Mouse (Mus musculus): Measurements from ENCODE around the gene Gm49380.
A peak's percentile ranks its signal among the peaks of the same experiment; 100 is the strongest.

Gene Gm49380

DNA sequence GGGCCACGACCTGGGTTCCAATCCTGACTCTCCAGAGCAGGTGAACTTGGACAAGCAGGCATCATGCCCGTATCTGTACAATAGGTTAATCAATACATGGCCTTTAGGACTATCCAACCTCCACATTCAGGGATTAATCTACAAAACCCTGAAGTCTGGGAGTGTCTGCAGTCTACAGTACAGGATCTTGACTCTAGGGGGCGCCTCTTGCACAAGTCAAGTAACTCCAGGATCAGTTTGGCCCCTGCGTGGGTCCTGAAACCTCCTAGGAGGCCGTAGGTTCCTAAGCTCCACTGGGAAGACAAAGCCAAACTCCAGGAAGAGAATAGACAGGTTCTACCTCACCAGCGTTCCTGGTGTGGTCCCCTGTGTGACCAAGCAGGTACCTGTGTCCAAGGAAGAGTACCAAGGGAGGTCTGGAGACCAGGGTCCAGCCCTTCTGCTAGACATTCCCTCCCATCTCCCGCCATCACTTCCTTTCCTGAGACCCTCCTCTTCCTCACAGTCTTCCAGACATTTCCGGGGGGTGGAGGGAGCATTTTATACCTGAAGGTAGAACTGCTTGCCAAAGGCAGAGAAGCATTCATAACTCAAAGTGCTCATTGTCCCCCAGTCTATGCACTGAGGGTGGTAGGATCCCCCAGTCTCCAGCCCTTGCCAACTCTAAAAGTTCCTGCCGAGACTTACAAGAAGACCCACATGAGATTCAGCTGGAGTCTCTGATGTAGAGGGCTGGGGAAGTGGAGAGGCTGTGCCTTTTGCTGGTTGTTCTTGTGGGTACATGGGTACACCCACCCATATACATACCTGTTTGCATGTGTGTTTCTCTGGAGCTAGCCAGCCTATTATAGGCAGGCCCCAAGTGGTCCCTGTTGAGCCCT, 38.7 kb downstream of the Gm49380 start:
- no peak for DNase-seq

DNA sequence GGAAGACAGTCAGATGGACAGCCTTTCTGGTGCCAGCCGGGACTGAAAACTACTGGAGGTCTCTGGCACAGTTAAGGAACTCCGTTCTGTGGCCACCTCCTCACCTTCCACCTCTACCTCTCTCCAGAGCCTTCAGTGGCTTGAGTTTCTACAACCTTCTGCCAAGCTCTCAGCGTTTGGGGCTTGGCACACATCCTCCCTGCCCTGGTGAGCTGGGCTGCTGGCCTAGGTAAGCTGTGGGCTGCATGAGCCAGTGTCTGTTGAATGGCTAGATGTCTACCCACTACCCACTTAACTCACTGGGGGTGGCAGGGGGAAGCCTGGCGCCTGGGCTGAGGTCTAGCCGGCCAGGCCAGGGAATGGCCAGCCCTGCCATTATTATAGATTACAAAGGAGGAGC, 40.2 kb downstream of the Gm49380 start:
- no peak for DNase-seq

DNA sequence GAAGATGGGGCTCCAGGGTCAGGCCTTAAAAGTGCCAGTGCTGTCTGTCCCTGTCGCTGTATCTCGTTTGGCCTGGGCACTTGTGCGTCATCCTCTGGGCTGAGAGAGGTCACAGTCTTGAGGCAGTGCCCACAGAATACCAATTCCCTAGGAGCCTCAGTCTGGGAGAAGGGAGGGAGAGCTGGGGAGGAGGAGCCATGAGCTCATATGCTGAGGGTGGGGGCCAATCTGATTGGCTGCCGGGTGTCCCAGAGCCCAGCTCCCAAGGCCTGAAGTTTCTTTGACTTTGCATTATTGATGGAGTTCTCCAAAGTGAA, 40.7 kb downstream of the Gm49380 start:
- no peak for DNase-seq

DNA sequence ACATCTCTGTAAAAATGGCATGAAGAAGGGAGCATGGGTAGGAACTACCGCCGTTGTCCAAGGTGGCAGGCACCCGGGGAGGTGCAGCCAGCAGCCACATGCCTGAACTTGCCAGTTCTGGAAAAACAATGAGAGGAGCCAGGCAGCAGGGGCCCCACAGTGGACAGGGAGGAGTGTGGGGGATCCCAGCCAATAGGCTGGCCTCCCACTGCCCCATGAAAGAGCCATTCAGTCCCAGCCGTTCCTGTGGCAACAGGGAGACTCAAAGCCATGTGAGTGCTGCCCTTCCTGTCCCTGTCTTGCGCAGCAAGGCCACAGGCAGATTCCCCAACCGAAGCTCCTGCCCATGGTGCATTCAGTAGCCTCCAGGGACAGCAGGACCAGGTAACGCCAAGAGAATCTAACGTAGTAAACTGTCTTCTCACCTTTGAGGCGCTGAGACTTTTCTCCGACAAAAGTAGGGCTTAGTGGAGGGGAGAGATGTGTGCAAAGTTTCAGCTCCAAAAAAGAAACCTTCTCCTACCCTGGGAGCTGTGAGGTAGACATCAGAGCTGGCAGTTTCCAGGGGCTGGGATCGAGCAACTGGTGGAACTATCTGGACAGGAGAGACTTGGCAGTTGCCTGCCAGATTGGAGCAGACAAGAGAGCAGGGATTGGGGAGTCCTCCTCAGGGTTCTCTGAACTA, 41.2 kb downstream of the Gm49380 start:
- DNase-seq: no peak

- no peak for DNase-seq
Measured at GRCm38 (mm10) chr9:44070844-44071231, 42.5 kb downstream of the Gm49380 start.

DNA sequence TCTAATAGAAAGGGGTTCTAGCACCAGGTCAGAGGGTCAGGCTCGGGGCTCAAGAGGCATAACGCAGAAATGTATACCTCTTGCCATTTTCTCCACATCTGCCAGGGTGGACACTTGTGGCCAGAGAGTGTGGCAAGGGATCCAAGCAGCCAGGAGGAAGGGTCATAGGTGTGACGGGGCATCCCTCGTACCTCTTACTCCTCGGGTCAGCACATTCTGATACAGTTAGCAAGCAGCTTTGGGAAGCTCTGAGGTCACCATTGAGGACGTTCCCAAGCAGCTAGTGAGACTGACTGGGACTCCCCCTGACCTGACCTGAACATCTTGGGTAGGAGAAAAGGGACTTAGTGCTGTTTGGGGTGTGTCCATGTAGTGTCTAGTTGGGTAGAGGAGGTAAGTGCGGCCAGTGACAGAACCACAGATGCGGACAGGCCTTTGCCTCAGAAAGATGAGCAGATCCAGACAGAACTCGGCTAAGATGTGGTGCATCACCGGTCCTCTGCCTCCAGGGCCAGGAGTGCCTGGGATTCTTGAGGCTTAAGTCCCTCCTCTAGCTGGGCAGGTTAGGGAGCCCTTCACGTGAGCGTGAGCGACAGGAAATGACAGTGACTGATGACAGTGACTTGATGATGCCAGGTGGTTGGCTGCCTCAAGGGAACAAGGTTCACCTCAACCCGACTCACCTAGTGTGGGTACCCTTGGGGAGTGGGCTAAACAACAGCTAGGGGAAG, 43.0 kb downstream of the Gm49380 start:
- DNase-seq: no peak

DNA sequence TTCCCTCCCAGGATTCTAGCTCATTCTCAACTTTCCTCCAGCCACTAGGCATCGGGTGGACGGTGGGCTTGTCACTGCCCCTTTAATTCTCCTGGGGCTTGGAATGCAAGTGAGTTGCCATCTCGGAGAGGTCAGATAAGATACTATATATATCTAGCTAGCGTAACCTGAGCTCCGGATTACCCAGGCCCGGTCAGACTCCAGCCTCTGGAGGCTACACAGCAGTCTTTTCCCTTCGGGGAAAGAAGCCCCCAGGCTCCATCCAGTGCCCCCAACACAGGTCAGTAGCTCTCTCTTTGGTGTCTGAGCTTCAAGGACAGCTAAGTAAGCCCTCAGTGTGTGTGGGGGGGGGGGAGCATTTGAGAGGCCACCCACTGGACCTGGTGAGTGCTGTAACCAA, 44.0 kb downstream of the Gm49380 start:
- no peak for DNase-seq

DNA sequence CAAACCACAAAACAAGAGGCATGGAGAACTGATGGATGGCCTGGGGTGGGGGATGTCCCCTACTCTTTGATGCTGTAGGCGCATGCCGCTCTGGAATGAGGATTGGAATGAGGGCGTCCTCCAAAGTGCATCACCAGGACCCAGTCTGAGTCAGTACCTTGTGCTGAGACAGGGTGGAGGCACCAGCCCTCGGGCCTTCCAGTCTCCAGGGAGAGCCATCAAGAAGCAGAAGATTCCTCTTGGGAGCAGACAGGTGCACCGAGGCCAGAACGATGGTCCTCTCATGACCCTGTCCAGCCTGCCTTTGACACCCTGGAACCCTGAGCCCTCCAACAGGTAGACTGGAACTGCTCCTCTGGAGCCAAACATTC, 45.4 kb downstream of the Gm49380 start:
- no peak for DNase-seq

DNA sequence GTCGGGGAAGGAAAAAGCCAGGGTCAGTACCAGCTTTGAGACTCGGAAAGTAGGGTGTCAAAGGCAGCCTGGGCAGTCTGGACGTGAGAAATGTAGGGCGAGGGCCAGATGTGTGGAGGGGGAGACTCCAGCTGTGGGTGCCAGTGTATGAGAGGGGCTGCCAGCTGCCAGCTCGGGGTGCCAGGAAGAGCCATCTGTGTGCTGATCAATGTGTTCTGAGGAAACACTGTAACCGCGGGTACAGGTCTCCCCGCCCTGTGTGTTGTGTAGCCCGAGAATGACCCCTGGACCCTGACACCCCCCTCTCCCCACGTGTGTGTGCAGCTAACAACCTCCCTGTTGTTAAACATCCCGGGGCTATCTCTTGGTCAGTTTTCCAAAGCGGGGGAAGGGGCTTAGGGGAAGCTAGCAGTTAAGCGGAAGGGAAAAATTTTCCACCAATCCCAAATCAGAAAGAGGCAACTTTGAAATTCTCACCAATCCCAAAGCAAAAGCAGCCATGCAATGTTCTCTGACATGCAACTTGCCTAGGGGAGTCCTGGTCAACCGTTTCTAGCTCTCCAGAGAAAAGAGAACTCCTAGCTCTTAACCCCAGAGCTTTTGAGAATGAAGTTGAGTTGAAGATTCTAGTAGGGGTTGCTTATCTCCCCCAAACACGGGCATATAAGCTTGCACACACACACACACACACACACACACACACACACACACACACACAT, 45.9 kb downstream of the Gm49380 start:
- DNase-seq: no peak

- peak; percentile 98 to 100 for DNase-seq
Measured at GRCm38 (mm10) chr9:44066785-44067225, 46.5 kb downstream of the Gm49380 start, which contains the start of gene Usp2. TSS of gene Usp2 (plus strand) at chr9:44067021.

- DNase-seq: no peak
Measured at GRCm38 (mm10) chr9:44065177-44065576, 48.1 kb downstream of the Gm49380 start.

GRCm38 (mm10) chr9:44058606-44059005, 54.7 kb downstream of the Gm49380 start:
- no peak for DNase-seq

DNA sequence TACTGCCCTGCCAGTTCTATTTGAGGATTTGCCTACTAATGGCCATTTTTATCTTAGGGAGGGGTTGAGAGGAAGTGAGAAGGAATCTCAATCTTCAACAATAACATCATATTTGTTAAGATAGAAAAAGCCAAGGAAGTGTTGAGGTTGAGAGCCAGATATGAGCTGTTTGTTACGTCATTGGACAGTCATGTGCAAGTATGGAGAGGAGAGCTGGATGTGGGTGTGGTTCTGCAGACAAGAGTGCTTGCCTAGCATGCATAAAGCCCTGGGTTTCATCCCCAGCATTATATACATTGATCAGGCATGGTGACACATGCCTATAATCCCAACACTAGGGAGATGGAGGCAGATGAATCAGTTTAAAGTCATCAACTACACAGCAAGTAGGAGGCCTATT, 59.4 kb downstream of the Gm49380 start:
- DNase-seq: no peak

DNA sequence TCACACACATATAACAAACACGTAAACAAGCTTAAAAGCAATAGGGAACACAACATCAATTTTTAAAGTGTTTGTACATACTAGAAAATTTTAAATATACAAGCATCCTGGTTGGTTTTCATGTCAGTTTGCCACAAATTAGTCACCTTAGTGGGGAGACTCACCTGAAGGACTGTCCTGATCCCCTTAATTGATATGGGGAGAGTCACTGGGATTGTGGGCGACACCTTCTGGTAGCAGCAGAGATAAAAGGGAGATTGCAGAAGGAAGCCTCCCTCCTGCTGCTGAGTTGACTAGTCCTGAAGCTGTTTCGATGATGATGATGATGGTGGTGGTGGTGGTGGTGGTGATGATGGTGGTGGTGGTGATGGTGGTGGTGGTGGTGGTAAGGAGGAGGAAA, 60.4 kb downstream of the Gm49380 start:
- DNase-seq: no peak

DNA sequence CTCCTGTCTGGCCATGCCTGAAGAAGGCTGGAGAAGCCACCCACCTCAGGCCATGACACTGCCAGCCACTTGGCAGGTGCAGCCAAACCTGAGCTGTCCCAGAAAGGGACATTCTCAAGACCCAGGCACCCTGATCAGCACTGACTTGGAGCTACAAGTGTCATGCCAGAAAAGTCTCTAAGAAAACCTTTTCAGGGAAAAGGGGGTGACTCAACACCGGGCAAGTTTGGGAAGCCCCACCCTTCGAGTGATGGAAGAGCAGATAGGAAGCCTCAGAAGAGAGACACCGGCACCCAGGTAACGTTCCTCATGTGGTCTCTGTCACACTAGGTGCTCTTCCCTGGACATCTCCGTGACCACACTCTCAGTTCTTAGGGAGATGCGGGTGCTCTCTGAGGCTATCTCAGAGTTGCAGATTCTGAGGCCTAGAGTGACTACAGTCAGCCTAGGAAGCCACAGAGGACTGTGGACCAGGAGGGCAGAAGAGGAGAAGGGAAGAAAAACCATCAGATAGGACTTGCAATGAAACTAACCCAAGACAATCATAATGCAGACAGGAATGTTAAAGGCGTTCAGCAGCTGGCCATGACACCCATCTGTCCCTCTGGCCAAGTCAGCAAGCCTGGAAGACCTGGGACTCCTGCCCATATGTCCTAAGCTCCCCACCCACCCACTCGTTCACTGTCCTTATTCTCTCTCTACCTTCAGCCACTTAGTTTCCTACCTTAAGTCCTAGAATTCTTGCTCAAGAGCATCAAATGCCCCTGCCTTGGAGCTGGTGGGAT, 63.7 kb downstream of the Gm49380 start:
- no peak for DNase-seq

DNA sequence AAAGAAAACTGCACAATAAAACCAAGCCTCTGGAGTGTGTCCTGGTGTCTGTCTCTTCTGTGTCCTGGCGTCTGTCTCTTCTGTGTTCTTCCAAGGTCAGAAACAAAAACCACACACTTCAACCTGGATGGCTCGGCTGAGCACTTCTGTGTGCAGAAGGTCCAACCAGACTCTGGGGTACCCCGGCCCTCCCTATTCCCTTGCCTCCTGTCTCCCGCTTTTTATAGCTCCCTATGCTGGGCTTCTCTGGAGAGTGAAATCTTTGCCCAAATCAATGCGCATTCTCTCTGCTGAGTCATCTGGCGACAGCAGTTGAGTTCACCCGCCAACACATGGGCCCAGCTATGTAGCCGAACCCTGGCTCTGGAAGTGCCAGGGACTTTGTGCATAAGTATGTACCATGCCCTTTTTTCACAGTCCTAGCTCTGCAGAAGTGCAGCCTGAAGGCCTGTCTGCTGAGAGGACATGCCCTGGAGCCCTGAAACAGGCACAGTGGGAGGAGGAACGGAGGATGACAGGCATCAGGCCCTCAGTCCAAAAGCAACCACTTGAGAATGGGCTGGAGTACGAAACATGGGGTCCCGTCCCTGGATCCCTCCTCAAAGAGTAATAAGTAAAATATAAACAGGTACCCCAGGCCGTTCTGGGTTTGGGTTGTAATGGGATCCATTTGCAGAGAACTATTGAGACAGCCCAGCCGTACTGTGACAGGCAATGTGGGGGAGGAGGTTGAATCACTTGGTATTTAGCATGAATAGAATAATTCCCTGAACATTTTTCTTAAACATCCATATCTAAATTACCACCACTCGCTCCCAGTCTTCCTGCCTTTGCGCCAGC, 64.5 kb downstream of the Gm49380 start:
- DNase-seq: no peak

- no peak for DNase-seq
Measured at GRCm38 (mm10) chr9:44047571-44048490, 65.5 kb downstream of the Gm49380 start.

- no peak for DNase-seq
Measured at GRCm38 (mm10) chr9:44047071-44047470, 66.2 kb downstream of the Gm49380 start.

DNA sequence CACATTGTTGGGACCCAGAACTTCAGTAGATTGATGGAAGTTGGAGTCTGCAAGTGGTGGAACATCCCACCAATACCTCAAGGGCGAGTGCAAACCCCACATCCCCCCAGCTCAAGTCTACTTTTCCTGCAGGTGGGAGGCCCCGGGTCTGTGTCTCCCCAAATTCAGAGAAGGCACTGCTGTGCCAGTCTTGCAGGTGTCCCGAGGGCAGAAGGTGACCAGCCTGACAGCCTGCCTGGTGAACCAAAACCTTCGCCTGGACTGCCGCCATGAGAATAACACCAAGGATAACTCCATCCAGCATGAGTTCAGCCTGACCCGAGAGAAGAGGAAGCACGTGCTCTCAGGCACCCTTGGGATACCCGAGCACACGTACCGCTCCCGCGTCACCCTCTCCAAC, 66.9 kb downstream of the Gm49380 start:
- DNase-seq: no peak

DNA sequence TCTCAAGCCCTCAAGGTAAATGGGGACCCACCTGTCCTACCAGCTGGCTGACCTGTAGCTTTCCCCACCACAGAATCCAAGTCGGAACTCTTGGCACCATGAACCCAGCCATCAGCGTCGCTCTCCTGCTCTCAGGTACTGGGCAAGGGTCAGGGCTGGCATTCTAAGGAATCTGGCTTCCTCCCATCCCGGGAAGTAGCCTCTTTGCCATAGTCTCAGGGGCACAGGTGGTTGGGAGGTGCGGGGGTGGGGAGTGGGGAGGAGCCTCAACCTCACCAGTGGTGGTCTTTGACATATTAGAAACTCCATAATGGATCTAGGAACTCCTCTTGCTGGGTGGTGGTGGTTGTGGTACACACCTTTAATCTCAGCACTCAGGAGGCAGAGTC, 67.4 kb downstream of the Gm49380 start:
- no peak for DNase-seq
